ENCODE assay signal across 27 mouse cellular contexts in genomic region chr12:110520236-110520987, GRCm38 (mm10).
A peak's percentile ranks its signal among the peaks of the same experiment; 100 is the strongest.
DNase-seq lines count a peak whose midpoint lies in the region; ATAC-seq and TF ChIP-seq lines count a peak whose summit lies in the region.
"Had no signal": no experiment of that assay in that cellular context is flagged by ENCODE, and none has a peak within 500 bp of the region (broad histone marks: within the 10 kb centered on the region; RNA-seq: fewer than 3 reads in every experiment).

No protein-coding gene starts in this region.

- H3K4me1 ChIP-seq in embryonic facial prominence, embryonic 11.5 days (ENCODE audit: control insufficient read depth, insufficient read depth, low read length), result no peaks in the 10 kb centered on the region
- no peaks in the 10 kb centered on the region for H3K4me1 ChIP-seq in stomach, postnatal 0 days (replicated peaks; ENCODE audit: control insufficient read depth, insufficient read depth)
- H3K4me1 ChIP-seq: midbrain, embryonic 12.5 days; neural tube, embryonic 12.5 days had no signal

- H3K36me3 ChIP-seq in embryonic facial prominence, embryonic 11.5 days (replicated peaks; ENCODE audit: control insufficient read depth, insufficient read depth, low read depth, low read length), result peaks cover 5% of the 10 kb centered on the region
- peaks cover 12% of the 10 kb centered on the region; the same call in 1 of the 2 replicates for H3K36me3 ChIP-seq in stomach, postnatal 0 days (ENCODE audit: control insufficient read depth, insufficient read depth, low read length)

- no peak overlapping the region for H3K4me2 ChIP-seq in embryonic facial prominence, embryonic 11.5 days (ENCODE audit: low read depth, low read length)
- H3K4me2 ChIP-seq in stomach, postnatal 0 days (replicated peaks; ENCODE audit: low read depth), result no peak overlapping the region
- H3K4me2 ChIP-seq: heart, embryonic 12.5 days; hindbrain, embryonic 13.5 days; liver, embryonic 13.5 days; midbrain, embryonic 12.5 days; neural tube, embryonic 12.5 days had no signal

- no peak overlapping the region for H3K4me3 ChIP-seq in embryonic facial prominence, embryonic 11.5 days (ENCODE audit: low read depth, low read length)
- no peak overlapping the region for H3K4me3 ChIP-seq in stomach, postnatal 0 days (ENCODE audit: low read depth, low read length)
- H3K4me3 ChIP-seq: heart, embryonic 12.5 days; hindbrain, embryonic 13.5 days; left cerebral cortex, adult 2 months; liver, embryonic 13.5 days; midbrain, embryonic 12.5 days; myocyte; neural tube, embryonic 12.5 days had no signal

- H3K27ac ChIP-seq in embryonic facial prominence, embryonic 11.5 days (replicated peaks; ENCODE audit: low read depth, low read length), result no peak overlapping the region
- no peak overlapping the region for H3K27ac ChIP-seq in stomach, postnatal 0 days (replicated peaks)
- H3K27ac ChIP-seq: hindbrain, embryonic 13.5 days; left cerebral cortex, adult 2 months; liver, embryonic 13.5 days; midbrain, embryonic 12.5 days; neural tube, embryonic 12.5 days had no signal

- no peak overlapping the region for H3K9ac ChIP-seq in embryonic facial prominence, embryonic 11.5 days (replicated peaks; ENCODE audit: low read length)
- H3K9ac ChIP-seq in stomach, postnatal 0 days (ENCODE audit: low read length), result no peak overlapping the region
- H3K9ac ChIP-seq: heart, embryonic 12.5 days; hindbrain, embryonic 13.5 days; liver, embryonic 13.5 days; midbrain, embryonic 12.5 days; neural tube, embryonic 12.5 days had no signal

- no peaks in the 10 kb centered on the region for H3K9me3 ChIP-seq in embryonic facial prominence, embryonic 11.5 days (replicated peaks; ENCODE audit: control insufficient read depth, low read length)
- H3K9me3 ChIP-seq in stomach, postnatal 0 days (ENCODE audit: control insufficient read depth, low read length), result no peaks in the 10 kb centered on the region
- H3K9me3 ChIP-seq: heart, embryonic 12.5 days; hindbrain, embryonic 13.5 days; liver, embryonic 13.5 days; midbrain, embryonic 12.5 days; neural tube, embryonic 12.5 days had no signal

- peak; percentile 37 for DNase-seq in embryo, embryonic 11 days
- DNase-seq in embryo, embryonic 9.5 days (ENCODE audit: extremely low spot score), result no peak
- DNase-seq in urinary bladder, adult 2 months (ENCODE audit: low spot score), result peak; percentile 15
- no peak for DNase-seq in urinary bladder, postnatal 25 days (ENCODE audit: low spot score)
- DNase-seq in embryonic facial prominence, embryonic 11.5 days (ENCODE audit: low spot score), result peak; percentile 29
- no peak for DNase-seq in stomach, postnatal 0 days (ENCODE audit: low spot score)
- no peak for DNase-seq in spleen, postnatal 36 days (ENCODE audit: low spot score in 2 of 2)
- no peak for DNase-seq in lung, postnatal 36 days
- DNase-seq: adrenal gland, postnatal 25 days; cerebellum, adult 8-10 months; cerebellum, postnatal 25 days; gastrocnemius, postnatal 10 days; heart, postnatal 4 days; kidney, adult 9 months; kidney, postnatal 25 days; liver, embryonic 13.5 days; lung, adult 18-20 months had no signal

- no peak for ATAC-seq in embryonic facial prominence, embryonic 11.5 days (replicated peaks; ENCODE audit: insufficient number of reproducible peaks, low FRiP score, low TSS enrichment, low read depth)
- peak; percentile 36; the same call in 1 of the 2 replicates for ATAC-seq in stomach, postnatal 0 days (ENCODE audit: low FRiP score, low TSS enrichment)
- ATAC-seq: CD4-positive, CD25-positive, alpha-beta regulatory T cell, adult 4 months; forebrain, embryonic 16.5 days; intestine, postnatal 0 days; lung, postnatal 0 days had no signal

- no peak for TF ChIP-seq EP300 in stomach, postnatal 0 days (optimal IDR thresholded peaks at IDR 0.05)

- 69% methylated on average over 15 of the region's 15 CpGs for WGBS in embryonic facial prominence, embryonic 11.5 days
- WGBS in stomach, postnatal 0 days, result 63% methylated on average over 15 of the region's 15 CpGs

- no peaks in the 10 kb centered on the region for H3K27me3 ChIP-seq in embryonic facial prominence, embryonic 11.5 days (ENCODE audit: control insufficient read depth, insufficient read depth, low read length)
- H3K27me3 ChIP-seq in stomach, postnatal 0 days (ENCODE audit: control insufficient read depth, insufficient read depth, low read length), result no peaks in the 10 kb centered on the region
- H3K27me3 ChIP-seq: heart, embryonic 12.5 days; hindbrain, embryonic 13.5 days; liver, embryonic 13.5 days; midbrain, embryonic 12.5 days; neural tube, embryonic 12.5 days had no signal

- TF ChIP-seq CTCF in stomach, postnatal 0 days (IDR thresholded peaks at IDR 0.05; ENCODE audit: low read depth), result no peak

Comparison
In these comparisons a context has a peak if more than half of its experiments do, and no peak if none do; other contexts are left out.
1. DNase-seq: peak in embryo, embryonic 11 days (single experiment), urinary bladder, adult 2 months (single experiment) and embryonic facial prominence, embryonic 11.5 days (single experiment); none in embryo, embryonic 9.5 days (single experiment), urinary bladder, postnatal 25 days (single experiment), stomach, postnatal 0 days (single experiment), spleen, postnatal 36 days (0 of 2) and lung, postnatal 36 days (single experiment).